Mouse (Mus musculus): Measurements from ENCODE around the gene Ipo7. TPM values are rescaled to one million over a fixed set of nuclear protein-coding genes. Genes with fewer than 3 reads are reported as not detected.

Gene Ipo7
- polyA plus RNA-seq, 1 experiment, result 54.4 TPM

- no peak for TF ChIP-seq CTCF (IDR thresholded peaks at IDR 0.05; ENCODE audit: control insufficient read depth, insufficient read depth, low read length)
- TF ChIP-seq POLR2A (IDR thresholded peaks at IDR 0.05; ENCODE audit: borderline replicate concordance, control insufficient read depth, low read depth, low read length), result no peak
- no peak overlapping the region for H3K27ac ChIP-seq (ENCODE audit: control insufficient read depth, insufficient read depth, low read depth, low read length, poor library complexity)
- H3K4me3 ChIP-seq (replicated peaks; ENCODE audit: control insufficient read depth, low read depth, low read length), result no peak overlapping the region
- H3K4me1 ChIP-seq (ENCODE audit: control insufficient read depth, insufficient read depth, low read length), result no peaks in the 10 kb centered on the region
- 78% methylated on average over 12 of the region's 12 CpGs for WGBS
Measured at GRCm38 (mm10) chr7:110059092-110059785, 41.2 kb downstream of the Ipo7 start.

DNA sequence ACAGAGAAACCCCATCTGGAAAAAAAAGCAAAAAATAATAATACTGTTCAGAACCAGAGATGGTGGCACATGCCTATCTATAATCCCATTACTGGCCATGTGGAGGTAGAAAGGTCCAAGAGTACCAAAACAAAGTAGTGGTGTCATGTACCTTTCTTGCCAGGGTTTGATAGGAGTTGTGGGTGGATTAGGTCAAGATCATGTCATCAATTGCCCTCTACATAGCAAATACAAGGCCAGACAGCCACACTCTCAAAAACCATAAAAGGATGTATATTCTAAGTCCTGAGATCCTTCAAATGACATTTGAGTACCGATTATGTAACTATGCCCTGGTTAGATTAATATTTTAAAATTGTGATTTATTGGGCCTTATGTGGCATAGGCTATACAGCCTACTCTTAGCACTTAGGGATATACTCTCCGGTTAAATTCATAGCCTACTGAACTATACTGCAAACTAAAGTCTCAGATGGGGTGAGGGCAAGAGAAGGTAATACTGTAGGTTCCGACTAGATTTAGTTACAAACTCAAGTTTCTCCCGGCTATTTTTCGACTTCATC lies 42.1 kb downstream of the Ipo7 start:
- H3K4me1 ChIP-seq (ENCODE audit: control insufficient read depth, insufficient read depth, low read length), result no peaks in the 10 kb centered on the region
- whole genome bisulfite sequencing, result 11% methylated on average over 5 of the region's 5 CpGs
- TF ChIP-seq CTCF (IDR thresholded peaks at IDR 0.05; ENCODE audit: control insufficient read depth, insufficient read depth, low read length), result no peak
- TF ChIP-seq POLR2A (IDR thresholded peaks at IDR 0.05; ENCODE audit: borderline replicate concordance, control insufficient read depth, low read depth, low read length), result no peak

DNA sequence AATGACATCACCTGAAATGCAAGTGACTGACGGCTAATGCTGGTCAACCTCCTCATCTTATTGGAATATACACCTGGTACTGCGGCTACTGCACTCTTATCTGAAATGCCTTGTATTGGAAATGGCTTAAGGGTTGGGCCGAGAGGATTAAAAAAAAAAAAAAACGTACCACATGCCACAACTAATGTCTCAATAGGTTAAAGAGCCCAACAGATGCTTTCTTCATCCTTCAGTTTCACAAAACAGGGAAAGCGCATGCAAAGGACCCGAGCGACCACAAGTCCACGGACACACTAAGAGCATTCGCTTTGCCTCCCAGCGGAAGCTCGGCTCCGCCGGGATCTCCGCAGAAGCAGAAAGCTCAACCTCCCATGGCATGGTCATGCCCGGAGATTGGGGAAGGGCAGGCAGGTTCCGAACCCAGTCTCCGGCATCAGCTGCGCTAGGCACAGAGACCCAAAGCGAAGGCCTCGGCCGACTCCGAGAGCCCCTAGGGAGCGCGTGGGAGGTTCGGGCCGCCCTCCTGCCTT lies 42.7 kb downstream of the Ipo7 start:
- no peak for TF ChIP-seq POLR2A (IDR thresholded peaks at IDR 0.05; ENCODE audit: borderline replicate concordance, control insufficient read depth, low read depth, low read length)
- no peak for TF ChIP-seq CTCF (IDR thresholded peaks at IDR 0.05; ENCODE audit: control insufficient read depth, insufficient read depth, low read length)

More for the DNA sequence above, 42.1 kb downstream of the Ipo7 start:
- no peak overlapping the region for H3K27ac ChIP-seq (ENCODE audit: control insufficient read depth, insufficient read depth, low read depth, low read length, poor library complexity)
- peak overlapping the region; percentile 33 for H3K4me3 ChIP-seq (replicated peaks; ENCODE audit: control insufficient read depth, low read depth, low read length)

DNA sequence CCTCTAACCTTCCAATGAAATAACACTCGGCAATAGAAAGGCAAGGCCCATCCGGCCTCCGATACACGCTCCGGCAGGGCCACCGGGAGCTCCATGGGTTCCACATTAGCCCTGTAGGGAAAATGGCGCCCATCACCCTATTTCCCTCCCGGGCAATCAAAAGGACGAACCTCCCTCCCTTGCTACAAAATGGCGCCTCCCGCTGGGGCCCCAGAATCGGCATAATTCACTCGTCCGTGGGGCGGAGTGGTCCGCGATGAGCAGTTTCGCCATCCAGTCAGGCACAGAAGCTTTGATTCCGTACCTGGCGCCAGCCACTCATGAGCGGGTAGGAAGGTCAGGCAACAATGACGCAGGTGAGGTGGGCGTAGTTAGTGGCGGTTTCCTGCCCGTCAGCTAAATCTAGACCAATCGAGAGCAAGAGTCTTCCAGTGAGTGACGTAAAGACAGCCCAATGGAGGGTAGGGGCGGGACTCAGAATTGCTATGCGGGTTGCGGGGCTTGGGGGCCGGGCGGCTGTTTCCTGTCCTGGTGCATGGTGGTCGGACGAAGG lies 43.2 kb downstream of the Ipo7 start, which contains the start of gene Zfp143:
Gene Zfp143, plus strand, starts transcription at position 19 of the 553 bp plus-strand sequence.
- TF ChIP-seq CTCF (IDR thresholded peaks at IDR 0.05; ENCODE audit: control insufficient read depth, insufficient read depth, low read length) (no peak), POLR2A (IDR thresholded peaks at IDR 0.05; ENCODE audit: borderline replicate concordance, control insufficient read depth, low read depth, low read length) (peak; percentile 61; the same call in 1 of the 2 replicates)
- peak within 1 kb of the TSS; percentile 97 for H3K27ac ChIP-seq (ENCODE audit: control insufficient read depth, insufficient read depth, low read depth, low read length, poor library complexity)
- H3K4me1 ChIP-seq (ENCODE audit: control insufficient read depth, insufficient read depth, low read length), result no peaks in the 10 kb centered on the region
- under 1% methylated on average over 34 of the region's 34 CpGs for WGBS
- H3K4me3 ChIP-seq (replicated peaks; ENCODE audit: control insufficient read depth, low read depth, low read length), result peak within 1 kb of the TSS; percentile 77

More for the DNA sequence above, 42.7 kb downstream of the Ipo7 start:
- peak overlapping the region; percentile 77 for H3K4me3 ChIP-seq (replicated peaks; ENCODE audit: control insufficient read depth, low read depth, low read length)
- H3K27ac ChIP-seq (ENCODE audit: control insufficient read depth, insufficient read depth, low read depth, low read length, poor library complexity), result peak overlapping the region; percentile 97
- H3K4me1 ChIP-seq (ENCODE audit: control insufficient read depth, insufficient read depth, low read length), result no peaks in the 10 kb centered on the region
- WGBS, result under 1% methylated on average over 26 of the region's 26 CpGs

- H3K27ac ChIP-seq (ENCODE audit: control insufficient read depth, insufficient read depth, low read depth, low read length, poor library complexity), result peak overlapping the region; percentile 96
- no peaks in the 10 kb centered on the region for H3K4me1 ChIP-seq (ENCODE audit: control insufficient read depth, insufficient read depth, low read length)
- under 1% methylated on average over 48 of the region's 48 CpGs for WGBS
- H3K4me3 ChIP-seq (replicated peaks; ENCODE audit: control insufficient read depth, low read depth, low read length), result peak overlapping the region; percentile 61
- TF ChIP-seq POLR2A (IDR thresholded peaks at IDR 0.05; ENCODE audit: borderline replicate concordance, control insufficient read depth, low read depth, low read length), result peak; percentile 70; the same call in 1 of the 2 replicates
- no peak for TF ChIP-seq CTCF (IDR thresholded peaks at IDR 0.05; ENCODE audit: control insufficient read depth, insufficient read depth, low read length)
Measured at GRCm38 (mm10) chr7:110061752-110062273, 43.7 kb downstream of the Ipo7 start.

DNA sequence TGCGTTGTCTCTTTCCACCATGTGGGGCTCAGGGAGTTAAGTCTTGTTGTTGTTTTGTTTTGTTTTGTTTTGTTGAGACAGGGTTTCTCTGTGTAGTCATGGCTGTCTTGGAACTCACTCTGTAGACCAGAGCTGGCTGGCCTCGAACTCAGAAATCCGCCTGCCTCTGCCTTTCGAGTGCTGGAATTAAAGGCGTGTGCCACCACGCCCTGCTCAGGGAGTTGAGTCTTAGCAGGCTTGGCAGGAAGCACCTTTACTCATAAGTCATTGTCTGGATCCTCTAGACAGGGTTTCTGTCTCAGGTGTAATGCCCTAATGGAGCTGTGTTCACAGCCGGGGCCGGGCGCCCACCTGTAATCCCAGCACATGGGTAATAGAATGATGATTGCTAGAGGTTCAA lies 45.7 kb downstream of the Ipo7 start:
- TF ChIP-seq CTCF (IDR thresholded peaks at IDR 0.05; ENCODE audit: control insufficient read depth, insufficient read depth, low read length) (no peak), POLR2A (IDR thresholded peaks at IDR 0.05; ENCODE audit: borderline replicate concordance, control insufficient read depth, low read depth, low read length) (no peak)
- 92% methylated on average over 9 of the region's 9 CpGs for WGBS
- H3K4me1 ChIP-seq (ENCODE audit: control insufficient read depth, insufficient read depth, low read length), result no peaks in the 10 kb centered on the region
- no peak overlapping the region for H3K4me3 ChIP-seq (replicated peaks; ENCODE audit: control insufficient read depth, low read depth, low read length)
- no peak overlapping the region for H3K27ac ChIP-seq (ENCODE audit: control insufficient read depth, insufficient read depth, low read depth, low read length, poor library complexity)

DNA sequence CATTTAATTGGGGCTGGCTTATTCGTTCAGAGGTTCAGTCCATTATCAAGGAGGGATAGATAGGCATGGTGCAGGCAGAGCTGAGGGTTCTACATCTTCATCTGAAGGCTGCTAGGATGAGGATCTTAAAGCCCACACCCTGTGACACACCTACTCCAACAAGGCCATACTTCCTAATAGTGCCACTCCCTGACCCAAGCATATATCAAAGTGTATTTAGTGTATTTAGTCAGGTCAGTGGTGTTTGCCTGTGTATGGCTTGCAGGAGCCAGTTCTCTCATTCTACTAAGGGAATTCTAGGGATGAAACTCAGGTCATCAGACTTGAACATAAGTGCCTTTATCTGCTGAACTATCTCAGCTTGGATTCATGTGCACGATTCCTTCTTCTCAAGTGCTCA lies 51.0 kb downstream of the Ipo7 start:
- H3K4me1 ChIP-seq (ENCODE audit: control insufficient read depth, insufficient read depth, low read length), result no peaks in the 10 kb centered on the region
- no peak overlapping the region for H3K4me3 ChIP-seq (replicated peaks; ENCODE audit: control insufficient read depth, low read depth, low read length)
- 81% methylated on average over 2 of the region's 2 CpGs for WGBS
- TF ChIP-seq POLR2A (IDR thresholded peaks at IDR 0.05; ENCODE audit: borderline replicate concordance, control insufficient read depth, low read depth, low read length) (no peak), CTCF (IDR thresholded peaks at IDR 0.05; ENCODE audit: control insufficient read depth, insufficient read depth, low read length) (no peak)
- H3K27ac ChIP-seq (ENCODE audit: control insufficient read depth, insufficient read depth, low read depth, low read length, poor library complexity), result no peak overlapping the region

DNA sequence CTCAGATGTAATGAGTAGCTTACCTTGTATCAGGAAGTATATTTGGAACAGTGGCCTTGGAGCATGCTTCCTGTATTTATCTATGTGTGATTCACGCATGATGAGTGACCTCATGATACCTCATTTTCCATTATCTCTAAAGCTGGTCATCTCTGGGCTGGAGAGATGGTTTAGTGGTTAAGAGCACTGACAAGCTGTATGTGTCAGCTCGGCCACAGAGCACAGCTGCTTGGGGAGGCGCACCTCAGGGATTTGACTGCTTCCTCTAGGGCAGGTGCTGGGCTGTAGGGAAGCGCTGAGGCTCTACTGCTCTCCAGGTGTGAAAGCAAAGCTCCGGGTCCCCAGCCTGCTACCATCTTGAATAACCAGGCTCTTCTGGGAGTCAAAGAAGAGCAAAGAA lies 60.1 kb downstream of the Ipo7 start:
- no peak overlapping the region for H3K27ac ChIP-seq (ENCODE audit: control insufficient read depth, insufficient read depth, low read depth, low read length, poor library complexity)
- TF ChIP-seq POLR2A (IDR thresholded peaks at IDR 0.05; ENCODE audit: borderline replicate concordance, control insufficient read depth, low read depth, low read length), result no peak
- TF ChIP-seq CTCF (IDR thresholded peaks at IDR 0.05; ENCODE audit: control insufficient read depth, insufficient read depth, low read length), result no peak
- 69% methylated on average over 5 of the region's 5 CpGs for WGBS
- no peaks in the 10 kb centered on the region for H3K4me1 ChIP-seq (ENCODE audit: control insufficient read depth, insufficient read depth, low read length)
- no peak overlapping the region for H3K4me3 ChIP-seq (replicated peaks; ENCODE audit: control insufficient read depth, low read depth, low read length)
